Mouse (Mus musculus): ENCODE results near the gene Dnaic1.

DNA sequence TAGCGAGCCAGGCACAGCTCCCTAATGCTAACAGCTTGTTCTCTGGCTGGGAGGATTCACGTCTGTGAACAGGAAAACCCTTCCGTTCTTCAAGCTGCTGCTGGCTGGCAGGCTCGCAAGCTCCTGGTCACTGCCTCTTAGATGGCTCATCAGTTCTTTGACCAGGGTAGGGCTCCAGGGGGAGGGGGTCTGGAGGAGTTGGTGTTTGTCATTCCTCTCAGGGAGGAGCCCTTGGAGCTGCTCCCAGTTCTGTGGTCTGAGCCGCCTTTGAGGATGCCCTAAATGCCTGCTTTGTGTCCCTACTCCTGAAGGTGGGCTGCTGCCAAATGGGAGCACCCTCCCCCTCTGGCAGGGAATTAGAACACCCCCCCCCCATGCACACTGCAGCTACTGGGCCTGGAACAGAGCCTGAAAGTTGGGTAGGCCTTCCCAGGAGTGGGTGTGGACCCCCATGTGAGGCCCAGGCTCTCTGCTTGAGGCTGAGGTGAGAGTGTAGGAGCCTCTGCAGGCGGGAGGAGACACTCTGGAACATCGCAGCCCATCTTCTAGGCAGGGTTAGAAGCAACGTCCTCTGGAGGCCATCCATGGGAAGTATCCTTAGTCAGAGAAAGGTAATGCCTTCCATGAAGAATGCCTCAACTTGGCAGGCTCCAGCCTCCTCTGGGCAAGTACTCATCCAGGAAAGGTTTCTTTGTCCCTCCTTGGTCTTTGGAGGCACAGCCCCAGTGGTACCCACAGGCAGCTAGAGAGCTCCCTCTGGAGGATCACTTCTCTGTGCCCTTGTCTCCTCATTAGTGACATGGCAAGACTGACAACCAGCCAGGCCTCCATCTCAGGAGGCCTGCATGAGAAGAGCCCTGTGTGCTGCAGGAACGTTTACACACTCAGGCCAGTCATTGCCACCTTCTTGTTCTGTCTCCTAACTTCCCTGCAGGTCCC lies 46.4 kb downstream of the Dnaic1 start:
- TF ChIP-seq CTCF (IDR thresholded peaks at IDR 0.05; ENCODE audit: low read depth): peak; percentile 22; the same call in 1 of the 2 replicates
- no peak for TF ChIP-seq EP300 (IDR thresholded peaks at IDR 0.05; ENCODE audit: low read depth)
